Mouse (Mus musculus): ENCODE data around the gene Pxt1.

- no peak for TF ChIP-seq GATA1 (IDR thresholded peaks at IDR 0.05; ENCODE audit: borderline replicate concordance, low read length)
- TF ChIP-seq FLI1 (IDR thresholded peaks at IDR 0.05; ENCODE audit: low read length), result no peak
Measured at GRCm38 (mm10) chr17:28930392-28931074, 13.1 kb downstream of the Pxt1 start.

All from megakaryocyte, embryonic 14.5 days (primary cell).